Mouse (Mus musculus) retina, adult 2 months (tissue): ENCODE results near the gene Krtap4-16.
"Not testable (repeated sequence)": the region's sequence is repeated elsewhere in the genome, so short reads cannot be mapped to it uniquely, and the experiment has no call there.

Experiments
- DNase-seq: peaks from one replicate; pipeline ENCODE4 v3.0.0-alpha.2; 2012; ENCODE audit warnings: low read depth, low spot score

Krtap4-16 gene

GRCm38 (mm10) chr11:99851508-99851907 is at the start of gene Krtap4-16:
Gene Krtap4-16, minus strand, starts transcription at chr11:99851608.
- DNase-seq: no peak

GRCm38 (mm10) chr11:99878887-99879286 is 27.5 kb upstream of the Krtap4-16 start, which contains the start of gene Gm11567:
Gene Gm11567, plus strand, starts transcription at chr11:99879187.
- not testable (repeated sequence) for DNase-seq

GRCm38 (mm10) chr11:99873089-99873488 is 21.7 kb upstream of the Krtap4-16 start, which contains the start of gene Krtap9-1:
Gene Krtap9-1, plus strand, starts transcription at chr11:99873389.
- DNase-seq: not testable (repeated sequence)

GRCm38 (mm10) chr11:99864176-99864575 is 12.8 kb upstream of the Krtap4-16 start, which contains the start of gene Gm11559:
Gene Gm11559, plus strand, starts transcription at chr11:99864476.
- DNase-seq: not testable (repeated sequence)

- DNase-seq: no peak
Measured at GRCm38 (mm10) chr11:99858761-99859160, 7.4 kb upstream of the Krtap4-16 start.

- DNase-seq: no peak
Measured at GRCm38 (mm10) chr11:99857617-99858016, 6.2 kb upstream of the Krtap4-16 start, which contains the start of gene Gm11568. Gene Gm11568, plus strand, starts transcription at chr11:99857917.

GRCm38 (mm10) chr11:99854121-99854520 is 2.7 kb upstream of the Krtap4-16 start:
- no peak for DNase-seq

- DNase-seq: no peak
Measured at GRCm38 (mm10) chr11:99846746-99847145, 4.7 kb downstream of the Krtap4-16 start.

GRCm38 (mm10) chr11:99842185-99842584 is 9.2 kb downstream of the Krtap4-16 start:
- DNase-seq: no peak

- no peak for DNase-seq
Measured at GRCm38 (mm10) chr11:99837966-99838365, 13.4 kb downstream of the Krtap4-16 start, which contains the start of gene 2300003K06Rik. Gene 2300003K06Rik, minus strand, starts transcription at chr11:99838066.

- DNase-seq: not testable (repeated sequence)
Measured at GRCm38 (mm10) chr11:99815566-99815965, 35.8 kb downstream of the Krtap4-16 start, which contains the start of gene Gm11564. Gene Gm11564, minus strand, starts transcription at chr11:99815666.

- DNase-seq: not testable (repeated sequence)
Measured at GRCm38 (mm10) chr11:99809792-99810191, 41.6 kb downstream of the Krtap4-16 start, which contains the start of gene Krtap4-13. Gene Krtap4-13, minus strand, starts transcription at chr11:99809892.

- DNase-seq: not testable (repeated sequence)
Measured at GRCm38 (mm10) chr11:99804346-99804745, 47.1 kb downstream of the Krtap4-16 start, which contains the start of gene Gm11554. Gene Gm11554, minus strand, starts transcription at chr11:99804446.
